Mouse (Mus musculus): ENCODE measurements around the gene Negr1. TPM values are rescaled to one million over a fixed set of nuclear protein-coding genes. Genes with fewer than 3 reads are reported as not detected.

Negr1 gene
- polyA plus RNA-seq, 2 experiments from 2014 or later, result 0.69 TPM; not detected in 1

DNA sequence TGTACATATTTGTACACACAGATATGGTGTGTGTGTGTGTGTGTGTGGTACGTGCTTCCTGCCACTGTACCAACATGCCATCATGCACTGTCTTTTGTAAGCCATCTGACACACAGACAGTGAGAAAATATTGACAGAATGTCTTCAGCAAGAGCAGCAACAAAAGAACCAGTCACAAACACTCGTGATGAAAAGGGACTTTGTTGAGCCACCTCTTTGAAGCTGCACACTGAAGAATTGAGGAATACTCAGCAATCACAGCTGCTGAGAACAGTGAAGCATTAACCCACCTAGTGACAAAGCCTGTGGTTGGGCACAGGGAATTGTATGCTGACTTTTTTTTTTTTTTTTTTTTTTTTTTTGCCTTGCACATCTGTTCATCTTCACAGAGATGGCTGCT lies 558.3 kb downstream of the Negr1 start:
- no peak for ATAC-seq

DNA sequence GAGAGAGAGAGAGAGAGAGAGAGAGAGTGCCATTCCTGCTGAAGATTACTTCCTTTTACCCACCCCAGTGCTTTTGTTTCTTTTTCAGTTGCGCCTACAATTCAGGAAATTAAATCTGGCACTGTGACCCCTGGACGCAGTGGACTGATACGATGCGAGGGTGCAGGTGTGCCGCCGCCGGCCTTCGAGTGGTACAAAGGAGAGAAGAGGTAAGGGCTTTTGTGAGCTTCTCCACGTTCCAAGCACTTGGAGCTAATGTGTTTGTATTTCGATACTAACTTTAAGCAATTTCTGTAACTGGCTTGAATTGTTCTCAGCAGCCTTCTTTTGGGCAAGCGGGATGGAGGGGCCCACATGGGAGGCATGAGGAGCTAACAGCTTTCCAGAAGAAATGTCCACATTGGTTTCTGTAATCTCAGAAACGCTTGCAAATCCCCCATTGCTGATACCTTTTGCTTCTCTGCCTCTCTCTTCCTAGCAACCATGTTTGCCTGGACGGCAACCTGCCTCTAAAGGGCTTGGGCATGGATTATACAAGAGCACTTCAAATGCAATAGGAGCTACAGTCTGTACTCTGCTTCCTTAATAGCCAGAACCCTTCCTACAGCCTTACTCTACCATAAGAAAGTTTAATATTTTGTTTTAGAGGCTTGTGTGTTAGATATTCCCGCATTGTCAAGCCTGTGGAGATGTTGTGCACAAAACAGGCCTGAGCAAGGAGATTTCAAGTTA lies 584.7 kb downstream of the Negr1 start:
- ATAC-seq, result no peak

DNA sequence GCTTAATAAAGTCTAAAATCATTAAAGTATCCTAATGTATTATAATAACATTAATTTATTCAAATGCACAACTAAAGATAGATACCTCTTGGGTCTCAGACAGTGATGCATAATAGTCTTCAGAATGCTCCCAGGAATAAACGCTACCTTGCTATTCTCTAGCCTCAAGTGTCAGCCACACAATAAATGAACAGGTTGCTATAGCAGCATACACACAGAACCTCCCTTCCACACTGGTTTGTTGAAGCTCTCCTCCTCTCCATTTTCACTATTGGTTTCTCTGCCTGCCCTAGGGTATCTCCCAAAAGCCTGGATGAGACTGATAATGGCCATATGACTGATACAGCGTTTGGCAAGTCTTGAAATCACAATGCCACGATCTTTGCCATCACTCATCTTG lies 593.3 kb downstream of the Negr1 start:
- ATAC-seq, result no peak

DNA sequence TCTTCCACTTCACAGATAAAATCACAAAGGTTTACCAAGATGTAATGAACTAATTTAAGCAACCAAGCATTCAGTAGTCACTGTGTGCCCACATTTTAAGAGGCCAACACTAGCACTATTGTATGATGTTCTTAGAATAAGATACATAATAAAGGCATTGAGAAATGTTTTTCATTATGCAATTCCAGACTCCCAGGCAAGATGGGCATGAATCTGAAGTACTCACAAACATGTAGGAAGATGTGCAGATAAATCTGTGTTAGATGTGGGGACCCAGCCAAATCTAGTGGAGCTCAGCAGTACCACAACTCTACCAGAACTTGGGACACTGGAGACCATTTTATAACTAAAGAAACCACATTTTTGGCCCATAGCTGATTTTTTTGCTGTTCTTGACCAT lies 593.9 kb downstream of the Negr1 start:
- ATAC-seq, result no peak

DNA sequence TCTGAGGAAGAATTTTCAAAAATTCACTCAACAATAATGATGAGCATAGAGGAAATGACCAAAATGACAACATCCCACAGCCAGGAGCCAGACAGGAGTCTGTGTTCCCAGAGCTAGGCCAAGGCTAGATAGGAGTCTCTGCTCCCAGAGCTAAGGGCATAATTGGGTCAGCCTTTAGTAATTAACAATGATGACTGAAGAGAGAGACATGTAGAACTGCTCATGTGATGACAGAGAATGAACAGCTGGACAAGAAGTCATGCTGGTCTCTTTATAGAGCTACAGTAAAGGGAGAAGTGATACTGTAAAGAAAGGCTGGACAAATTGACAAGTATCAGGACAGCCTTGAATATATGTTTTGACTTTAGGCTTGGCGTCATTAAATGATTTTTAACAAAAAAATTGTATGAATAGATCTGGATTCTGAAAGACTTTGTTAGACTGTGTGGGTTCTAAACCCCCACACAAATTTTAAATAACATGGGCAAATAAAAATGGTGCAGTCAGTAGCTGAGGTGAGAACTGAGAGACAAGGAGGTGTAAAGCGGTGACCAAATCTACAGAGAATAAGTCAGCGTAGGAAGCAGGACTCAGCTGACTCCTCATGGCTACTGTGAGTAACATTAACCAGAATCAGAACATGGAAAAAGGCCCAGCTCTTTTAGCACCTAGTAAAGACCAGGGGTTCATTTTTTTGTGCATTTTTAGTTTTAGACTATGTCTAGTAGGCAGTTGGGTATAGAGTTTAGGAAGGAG lies 603.4 kb downstream of the Negr1 start:
- no peak for ATAC-seq

DNA sequence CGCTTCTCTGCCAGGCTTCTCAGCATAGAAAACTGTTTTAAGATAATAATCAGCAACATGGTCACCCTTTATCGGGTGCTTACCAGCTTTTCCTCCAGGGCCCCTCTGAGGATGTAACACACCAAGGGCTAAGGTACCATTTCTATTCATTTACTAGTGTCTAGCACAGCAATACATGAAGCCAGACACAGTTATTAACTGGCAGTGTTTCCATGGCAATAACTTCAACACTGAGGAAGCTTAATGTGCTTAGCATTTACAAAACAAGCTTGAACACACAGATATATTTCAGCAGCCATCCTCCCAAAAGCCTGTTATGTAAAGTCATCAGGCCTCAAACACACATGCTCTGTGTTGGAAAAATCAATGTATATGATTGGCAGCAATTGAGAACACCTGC lies 620.4 kb downstream of the Negr1 start:
- no peak for ATAC-seq

DNA sequence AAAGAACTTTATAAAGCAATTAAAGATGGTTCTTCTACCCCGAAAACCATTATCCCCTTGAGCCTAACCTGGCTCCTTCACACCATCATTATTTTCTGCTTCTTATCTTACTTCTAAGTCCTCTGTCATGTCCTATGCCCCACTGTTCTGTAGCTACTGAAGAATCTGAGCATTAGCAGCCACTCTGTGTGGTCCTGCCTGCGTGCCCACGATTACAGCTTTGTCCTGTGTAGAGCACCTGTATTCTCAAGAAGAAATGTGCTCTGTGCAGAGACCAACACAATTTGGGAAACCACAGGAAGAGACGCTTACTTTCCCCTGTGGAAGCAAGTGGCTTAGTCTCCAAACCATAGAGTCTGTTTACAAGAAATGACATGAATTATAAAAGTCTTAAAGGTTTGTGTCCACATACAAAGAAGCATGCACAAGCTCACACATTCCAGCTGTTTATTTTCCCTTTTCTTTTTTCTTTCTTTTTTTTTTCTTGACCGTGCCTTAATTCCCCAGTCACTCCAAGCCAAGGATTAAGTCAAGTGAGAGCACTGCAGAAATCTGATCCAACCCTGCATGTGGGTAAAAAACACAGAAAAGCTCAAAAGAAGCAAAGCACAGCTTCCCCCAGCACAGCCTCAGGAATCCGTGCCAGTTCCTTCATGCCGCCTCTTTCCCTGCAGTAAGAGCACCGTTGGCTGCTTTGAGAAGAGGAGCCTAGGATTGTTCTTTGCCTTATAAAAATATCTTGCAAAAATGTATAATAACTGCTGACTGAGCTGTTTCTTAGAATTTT lies 627.5 kb downstream of the Negr1 start:
- ATAC-seq, result no peak

DNA sequence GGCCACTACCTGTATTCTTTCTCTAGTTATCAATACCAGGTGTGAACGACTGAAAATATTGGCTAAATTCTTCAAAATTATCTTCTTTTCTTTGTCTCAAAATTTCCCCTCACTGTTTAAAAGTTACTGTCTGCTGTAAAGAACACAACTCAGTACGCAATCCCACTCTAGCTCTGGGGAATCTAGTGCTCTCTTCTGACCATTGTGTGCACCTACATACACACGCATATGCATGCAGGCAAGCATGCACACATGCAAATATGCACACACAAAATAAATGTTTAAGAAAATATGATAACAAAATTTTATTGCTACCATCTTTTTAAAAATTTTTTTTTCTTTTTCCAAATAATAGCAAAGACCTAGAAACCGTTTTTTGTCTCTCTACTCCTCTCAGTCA lies 628.2 kb downstream of the Negr1 start:
- no peak for ATAC-seq

DNA sequence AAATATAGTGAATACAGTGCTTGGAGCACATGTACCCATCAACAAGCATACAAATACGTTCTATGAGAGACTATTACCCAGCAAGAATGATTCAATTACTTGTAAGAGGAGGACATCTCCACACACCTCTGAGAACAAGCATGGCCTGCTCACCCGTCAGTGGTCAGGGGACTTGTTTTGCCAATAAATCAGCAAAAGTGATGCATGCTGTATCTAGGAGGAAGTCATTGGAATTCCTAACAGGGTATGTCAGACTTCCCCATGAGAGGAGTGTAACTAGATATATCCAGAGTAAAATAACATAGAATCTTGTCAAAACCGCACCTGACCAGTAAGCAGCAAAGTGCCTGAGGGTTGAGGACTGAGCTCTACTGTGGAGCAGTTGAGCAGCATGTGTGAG lies 629.0 kb downstream of the Negr1 start:
- no peak for ATAC-seq

DNA sequence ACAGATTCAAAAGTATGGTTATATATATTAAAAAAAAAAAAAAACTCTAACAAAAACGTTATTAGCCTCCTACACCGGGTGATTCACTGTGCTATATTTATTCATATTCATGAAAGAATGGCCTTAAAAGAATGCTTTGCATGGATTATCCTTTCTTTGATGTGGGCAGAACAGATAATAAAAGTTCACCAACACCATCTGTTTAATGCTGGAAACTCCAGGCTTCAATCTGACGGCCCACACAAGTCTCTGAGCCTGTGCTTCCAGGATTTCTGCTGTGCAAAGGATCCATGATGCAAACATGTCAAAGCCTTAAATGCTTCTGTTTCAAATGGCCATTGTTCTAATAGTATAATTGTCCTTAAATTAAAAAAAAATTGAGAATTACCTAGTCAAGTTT lies 630.4 kb downstream of the Negr1 start:
- ATAC-seq, result no peak

DNA sequence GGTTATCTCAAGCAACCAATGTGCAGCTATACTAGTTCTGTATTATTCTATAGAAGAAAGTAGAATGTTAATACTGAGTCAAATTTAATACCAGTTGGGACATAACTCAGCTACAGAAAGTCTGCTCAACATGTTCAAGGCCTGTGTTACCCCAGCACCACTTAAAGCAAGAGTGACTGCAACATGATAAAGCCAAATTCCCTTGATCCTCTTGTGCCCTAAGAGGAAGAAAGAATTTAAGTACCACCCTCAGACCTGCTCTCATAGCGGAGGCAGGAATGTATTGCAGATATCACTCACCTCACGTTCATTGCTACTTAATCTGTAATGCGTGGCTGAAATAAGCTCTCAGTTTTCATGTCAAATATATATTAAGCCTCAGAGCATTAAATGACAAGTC lies 631.5 kb downstream of the Negr1 start:
- ATAC-seq, result no peak

DNA sequence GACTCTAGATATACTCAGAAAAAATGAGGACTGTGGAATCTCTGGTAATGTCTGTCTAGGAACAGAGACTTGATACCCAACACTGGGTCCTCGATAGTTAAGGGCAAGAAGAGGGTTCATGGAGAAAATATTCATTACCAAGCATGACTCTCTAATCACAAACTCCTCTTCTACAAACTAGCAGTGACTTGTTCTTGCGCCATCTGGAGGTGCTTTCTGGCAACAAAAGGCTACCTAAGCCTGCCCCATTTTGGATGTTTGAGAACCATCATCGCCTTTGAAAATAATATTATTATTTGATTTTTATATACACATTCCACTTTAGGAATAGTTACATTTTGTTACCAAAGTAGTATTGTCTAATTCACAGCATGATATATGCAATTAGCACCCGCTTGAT lies 637.1 kb downstream of the Negr1 start:
- no peak for ATAC-seq

DNA sequence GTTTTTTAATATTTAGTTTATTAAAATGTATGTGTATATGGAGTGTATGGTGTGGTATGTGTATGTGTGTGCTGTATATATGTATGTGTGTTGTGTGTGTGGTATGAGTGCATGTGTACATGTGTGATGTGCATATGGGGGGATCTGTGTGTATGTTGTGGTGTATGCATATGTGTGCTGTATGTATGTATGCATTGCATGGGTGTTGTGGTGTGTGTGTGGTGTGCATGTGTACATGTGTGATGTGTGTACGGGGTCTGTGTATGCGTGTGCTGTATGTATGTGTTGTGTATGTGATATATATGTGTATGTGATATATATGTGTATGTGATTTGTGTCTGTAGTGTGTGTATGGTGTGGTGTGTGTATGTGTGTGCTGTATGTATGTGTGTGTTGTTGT lies 640.1 kb downstream of the Negr1 start:
- ATAC-seq, result no peak

DNA sequence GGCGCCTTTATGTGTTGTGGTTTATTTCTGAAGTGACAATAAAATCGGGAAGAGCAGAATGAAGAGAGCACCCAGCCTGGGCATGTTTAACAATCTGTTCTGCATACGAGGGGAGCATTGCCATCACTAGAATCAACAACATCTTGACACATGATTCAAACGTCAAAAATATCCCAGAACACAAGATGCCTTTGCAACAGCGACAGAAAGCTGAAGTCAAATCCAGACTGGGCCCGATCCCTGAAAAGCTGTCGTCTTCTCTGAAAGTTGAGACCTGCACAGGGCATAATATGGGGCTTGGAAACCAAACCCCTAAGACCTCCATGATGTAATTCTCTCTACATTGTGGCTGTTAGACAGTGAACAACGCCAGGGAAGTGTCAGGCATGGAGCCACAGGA lies 642.0 kb downstream of the Negr1 start:
- no peak for ATAC-seq

DNA sequence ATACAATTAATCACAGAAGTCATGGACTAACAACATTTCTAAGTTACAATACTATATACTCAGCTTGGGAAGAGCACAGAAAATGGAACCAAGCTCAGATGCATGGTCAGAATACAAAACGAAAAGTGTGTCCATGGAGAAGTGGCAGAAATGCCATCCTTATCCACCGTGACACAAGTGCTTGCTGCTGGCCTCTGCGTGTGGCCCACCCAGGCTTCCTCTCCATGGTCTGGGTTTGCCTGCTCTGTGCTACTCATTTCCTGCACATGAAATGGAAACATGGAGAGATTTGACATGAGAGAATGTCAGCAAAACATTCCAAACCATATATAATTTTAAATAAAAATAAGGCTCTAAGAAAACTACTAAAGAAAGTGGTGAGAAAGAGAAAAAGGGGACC lies 645.2 kb downstream of the Negr1 start:
- no peak for ATAC-seq

DNA sequence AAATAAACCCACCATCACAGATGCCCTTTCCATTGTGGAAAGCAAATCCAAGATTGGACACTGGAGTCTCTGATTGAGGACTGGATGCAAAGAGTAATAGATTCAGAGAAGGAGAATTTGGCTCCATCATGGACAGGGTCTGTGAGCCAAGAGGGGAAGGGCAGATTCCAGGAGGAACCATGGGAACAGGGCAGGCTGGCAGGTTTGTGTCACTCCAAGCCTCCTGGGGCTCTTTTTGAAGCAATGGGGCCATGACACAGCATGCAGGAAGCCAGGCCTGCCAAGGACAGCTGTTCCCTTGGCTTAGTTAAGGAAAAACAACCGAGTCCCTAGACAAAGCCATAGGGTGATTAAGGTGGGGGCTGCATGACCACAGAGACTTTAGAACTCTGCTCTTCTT lies 647.4 kb downstream of the Negr1 start:
- ATAC-seq, result no peak

DNA sequence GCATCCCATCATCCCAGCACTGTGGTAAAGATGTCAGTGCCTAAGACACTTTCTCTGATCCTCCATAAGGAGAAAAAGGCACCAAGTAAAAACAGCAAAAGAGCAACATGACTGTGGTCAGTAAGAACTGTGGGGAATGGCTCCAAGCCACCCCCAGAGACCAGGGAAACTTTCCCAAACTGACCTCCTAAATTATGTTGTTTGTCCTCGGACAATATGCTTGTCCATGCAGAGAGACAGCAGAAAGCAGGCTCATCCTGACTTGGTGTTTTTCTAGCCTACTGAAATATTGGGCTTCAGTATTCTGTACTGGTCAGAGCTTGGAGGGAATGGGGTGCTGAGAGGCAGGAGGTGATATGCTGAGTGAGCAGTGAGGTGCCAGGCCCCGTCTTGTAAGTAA lies 647.8 kb downstream of the Negr1 start:
- ATAC-seq, result no peak

DNA sequence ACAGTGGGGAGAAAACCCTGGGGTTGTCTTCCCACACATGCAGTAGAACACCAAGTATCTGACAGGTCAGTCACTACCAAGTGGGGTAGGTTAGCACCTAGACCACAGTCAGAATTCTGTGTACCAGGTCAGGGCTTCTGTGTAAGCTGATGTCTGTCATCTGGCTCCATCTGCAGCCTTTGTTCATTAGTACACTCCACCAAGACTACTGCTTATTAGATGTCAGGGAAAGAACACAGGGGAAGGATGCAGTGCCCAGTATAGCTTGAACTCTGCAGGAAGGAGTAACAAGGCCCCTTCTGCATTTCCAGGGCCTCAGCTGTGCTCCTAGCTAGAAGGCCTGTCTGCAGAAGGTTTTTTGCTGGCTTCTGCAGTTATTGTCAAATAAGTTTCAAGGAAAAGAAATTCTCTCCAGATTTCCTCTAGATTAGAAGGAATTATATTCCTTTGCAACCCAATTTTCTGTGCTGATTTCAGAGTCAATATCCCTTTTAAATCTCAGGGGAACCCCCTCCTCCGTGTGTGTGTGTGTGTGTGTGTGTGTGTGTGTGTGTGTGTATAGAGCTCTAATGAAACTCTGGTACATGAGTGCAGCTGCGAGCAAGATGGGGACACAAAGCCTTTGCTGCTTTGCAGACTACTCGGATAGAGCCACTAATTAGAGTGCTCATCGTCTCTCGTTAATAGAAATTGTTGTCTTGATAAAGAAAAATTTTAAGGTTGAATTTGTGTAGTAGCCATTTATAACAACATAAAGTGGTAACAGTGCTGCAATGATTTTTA lies 654.5 kb downstream of the Negr1 start:
- ATAC-seq, result no peak

DNA sequence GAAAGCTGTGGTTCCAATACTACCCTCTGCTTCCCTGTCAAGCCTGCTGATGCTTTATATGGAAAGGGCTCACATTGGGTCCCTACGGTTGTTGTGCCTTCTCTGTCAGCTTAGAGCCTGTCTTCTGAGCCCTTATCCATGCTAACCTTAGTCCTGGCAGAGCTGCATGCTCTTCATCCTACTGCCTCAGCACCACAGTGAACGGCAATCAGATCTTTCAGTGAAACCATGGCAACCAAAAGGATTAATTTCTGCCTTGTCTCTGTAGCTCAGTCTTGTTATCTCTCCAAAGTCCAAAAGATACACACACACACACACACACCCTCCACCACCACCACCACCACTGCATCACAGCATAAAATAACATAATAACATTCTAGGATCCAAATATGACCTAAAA lies 656.2 kb downstream of the Negr1 start:
- ATAC-seq, result no peak

DNA sequence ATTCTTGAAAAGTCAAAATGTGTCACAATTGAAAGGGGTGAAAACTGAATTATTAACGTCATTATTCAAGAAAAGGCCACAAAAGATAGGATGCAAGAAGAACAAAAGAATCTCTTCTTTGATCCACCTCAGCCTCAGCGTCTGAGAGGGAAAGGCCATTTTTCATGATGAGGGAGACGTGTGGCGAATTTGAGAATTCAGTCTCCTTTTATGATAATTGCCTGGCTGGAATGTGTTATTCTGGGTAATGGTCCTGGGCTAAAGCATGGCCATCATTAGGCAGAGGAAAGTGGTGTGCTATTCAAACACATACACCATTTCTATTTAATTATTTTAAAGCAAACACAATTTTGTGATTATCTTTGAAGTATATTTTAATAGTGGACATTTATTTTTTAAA lies 663.3 kb downstream of the Negr1 start:
- ATAC-seq, result no peak

DNA sequence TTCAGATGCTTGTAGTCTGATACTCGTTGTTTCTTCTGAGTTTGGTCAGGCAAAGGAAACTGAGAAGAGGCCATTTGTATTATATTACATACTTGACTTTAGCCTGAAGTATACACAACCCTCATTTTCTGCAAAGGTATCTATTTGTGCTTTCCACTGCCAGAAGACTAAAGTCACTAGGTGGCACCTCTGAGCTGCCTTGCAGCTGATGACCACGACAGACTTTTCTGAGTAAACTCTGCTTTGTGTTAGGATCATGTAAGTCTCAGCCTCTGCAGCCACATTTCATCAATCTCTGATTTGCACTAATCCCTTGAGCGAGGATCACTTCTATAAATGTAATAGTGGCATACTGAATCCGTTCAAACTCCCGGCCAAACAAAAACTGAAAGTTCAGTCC lies 671.1 kb downstream of the Negr1 start:
- ATAC-seq, result no peak

DNA sequence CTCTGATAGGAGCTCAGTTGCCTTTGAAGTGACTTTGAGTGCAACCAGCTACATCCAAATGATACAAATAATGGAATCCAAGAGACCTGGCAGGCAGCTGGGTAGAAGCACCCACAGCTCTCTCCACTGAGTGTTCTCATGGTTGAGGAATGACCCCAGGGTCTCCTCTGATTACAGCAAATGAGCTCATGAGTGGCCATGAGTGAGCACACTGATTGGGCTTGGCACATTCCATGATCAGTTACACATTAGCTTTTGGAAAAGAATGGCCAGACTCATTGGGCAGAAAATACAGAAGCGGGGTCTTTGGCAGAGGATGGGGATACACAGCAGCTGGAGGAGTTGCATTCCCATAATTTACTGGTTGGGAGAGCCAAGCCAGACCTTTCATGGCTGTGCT lies 678.6 kb downstream of the Negr1 start:
- ATAC-seq, result no peak

DNA sequence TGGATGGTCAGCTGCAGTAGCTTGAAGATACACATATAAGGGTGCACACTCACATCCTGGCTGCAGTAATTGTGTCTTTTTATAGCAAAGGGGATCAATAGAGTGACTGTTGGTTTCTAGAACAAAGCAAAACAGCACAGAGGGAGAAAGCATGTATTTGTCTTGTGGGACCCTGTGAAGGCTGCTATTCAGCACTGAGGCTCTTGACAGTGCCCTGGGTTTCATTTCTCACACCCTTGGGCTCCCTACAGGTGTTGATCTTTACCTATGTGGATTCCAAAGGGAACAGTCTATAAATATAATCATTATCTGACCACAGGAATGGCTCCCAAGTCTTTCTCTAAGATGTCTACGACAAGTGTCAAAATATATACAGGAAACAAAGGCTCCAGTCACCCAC lies 693.9 kb downstream of the Negr1 start:
- no peak for ATAC-seq

Measured in activated CD4-positive, CD25-positive, alpha-beta regulatory T cell, adult 4 months (primary cell).